In genomic region chr6:88044577-88045405, GRCm38 (mm10) we compare ENCODE assay signal across 8 mouse cellular contexts. TPM values are rescaled to one million over a fixed set of nuclear protein-coding genes. Genes with fewer than 3 reads are reported as not detected.
DNase-seq lines count a peak whose midpoint lies in the region; ATAC-seq and TF ChIP-seq lines count a peak whose summit lies in the region.

Gene Rab7, minus strand, starts transcription at chr6:88045270.

- peak within 1 kb of the TSS; percentile 81 for H3K4me2 ChIP-seq in kidney, embryonic 14.5 days (replicated peaks; ENCODE audit: low read depth, low read length)
- peak within 1 kb of the TSS; percentile 73 for H3K4me2 ChIP-seq in limb, embryonic 15.5 days

- no peaks in the 10 kb centered on the region for H3K27me3 ChIP-seq in kidney, embryonic 14.5 days (ENCODE audit: control insufficient read depth, insufficient read depth, low read length)
- H3K27me3 ChIP-seq in limb, embryonic 15.5 days = no peaks in the 10 kb centered on the region

- no peaks in the 10 kb centered on the region for H3K9me3 ChIP-seq in kidney, embryonic 14.5 days (ENCODE audit: control insufficient read depth, low read length)
- H3K9me3 ChIP-seq in limb, embryonic 15.5 days = no peaks in the 10 kb centered on the region

- H3K4me3 ChIP-seq in bone marrow macrophage, adult 2 months (ENCODE audit: insufficient read depth, low read length) = peak within 1 kb of the TSS; percentile 83
- H3K4me3 ChIP-seq in embryonic fibroblast, embryonic 13.5 days (ENCODE audit: insufficient read depth, low read length) = peak within 1 kb of the TSS; percentile 95
- peak within 1 kb of the TSS; percentile 86 for H3K4me3 ChIP-seq in kidney, embryonic 14.5 days (ENCODE audit: low read length)
- H3K4me3 ChIP-seq in limb, embryonic 15.5 days = peak within 1 kb of the TSS; percentile 98

- H3K27ac ChIP-seq in bone marrow macrophage, adult 2 months (ENCODE audit: insufficient read depth, low read depth, low read length) = peak within 1 kb of the TSS; percentile 65
- H3K27ac ChIP-seq in embryonic fibroblast, embryonic 13.5 days (ENCODE audit: insufficient read depth, low read length) = peak within 1 kb of the TSS; percentile 45
- peak within 1 kb of the TSS; percentile 72 for H3K27ac ChIP-seq in kidney, embryonic 14.5 days (ENCODE audit: low read depth, low read length)
- H3K27ac ChIP-seq in limb, embryonic 15.5 days = peak within 1 kb of the TSS; percentile 86

- peak within 1 kb of the TSS; percentile 97 for H3K9ac ChIP-seq in kidney, embryonic 14.5 days (ENCODE audit: low read depth, low read length)
- peak within 1 kb of the TSS; percentile 96 for H3K9ac ChIP-seq in limb, embryonic 15.5 days

- H3K4me1 ChIP-seq in bone marrow macrophage, adult 2 months (ENCODE audit: control insufficient read depth, insufficient read depth, low read length) = peaks cover 41% of the 10 kb centered on the region
- peaks cover 19% of the 10 kb centered on the region for H3K4me1 ChIP-seq in embryonic fibroblast, embryonic 13.5 days (ENCODE audit: control insufficient read depth, insufficient read depth, low read length)
- H3K4me1 ChIP-seq in kidney, embryonic 14.5 days (ENCODE audit: control insufficient read depth, insufficient read depth, low read length) = peaks cover 13% of the 10 kb centered on the region
- H3K4me1 ChIP-seq in limb, embryonic 15.5 days = peaks cover 24% of the 10 kb centered on the region

- peak; percentile 73 for TF ChIP-seq POLR2A in bone marrow macrophage, adult 2 months (IDR thresholded peaks at IDR 0.05; ENCODE audit: borderline replicate concordance, low read depth, low read length)
- peak; percentile 86 for TF ChIP-seq POLR2A in embryonic fibroblast, embryonic 13.5 days (IDR thresholded peaks at IDR 0.05; ENCODE audit: low read depth, low read length)

- peak; percentile 98 for ATAC-seq in kidney, embryonic 14.5 days (ENCODE audit: low FRiP score, low TSS enrichment)
- peak; percentile 99 for ATAC-seq in limb, embryonic 15.5 days (ENCODE audit: insufficient number of reproducible peaks, low FRiP score, low TSS enrichment, low read depth)

- peak; percentile 97 for DNase-seq in A20 (ENCODE audit: low read depth, low spot score)
- DNase-seq in heart, adult 9 months (ENCODE audit: low spot score in 2 of 2) = peak; percentile 96
- peak; percentile 95 to 97 for DNase-seq in monocyte, adult 2 months (ENCODE audit: low read depth in 1 of 2, low spot score in 2 of 2)
- DNase-seq in spleen, postnatal 36 days (ENCODE audit: low spot score in 2 of 2) = peak; percentile 97

- no peak for TF ChIP-seq CTCF in bone marrow macrophage, adult 2 months (IDR thresholded peaks at IDR 0.05; ENCODE audit: low read depth, low read length)
- no peak for TF ChIP-seq CTCF in embryonic fibroblast, embryonic 13.5 days (IDR thresholded peaks at IDR 0.05; ENCODE audit: borderline replicate concordance, insufficient read depth, low read length)

- peaks cover 3% of the 10 kb centered on the region; the same call in 1 of the 2 replicates for H3K36me3 ChIP-seq in kidney, embryonic 14.5 days (ENCODE audit: control insufficient read depth, insufficient read depth, low read length)
- H3K36me3 ChIP-seq in limb, embryonic 15.5 days = no peaks in the 10 kb centered on the region

- under 1% methylated on average over 81 of the region's 82 CpGs for WGBS in kidney, embryonic 14.5 days
- under 1% methylated on average over 57 of the region's 82 CpGs for WGBS in limb, embryonic 15.5 days

RNA-seq across cellular contexts. Expression of gene Rab7, which starts in this region (rescaled TPM):
- 475 and 476 TPM in 2 replicates for polyA plus RNA-seq in bone marrow macrophage, adult 2 months (2012; ENCODE audit: insufficient read depth, insufficient read length, missing spikeins)
- 255 and 279 TPM in 2 replicates for polyA plus RNA-seq in embryonic fibroblast, embryonic 13.5 days (2011; ENCODE audit: insufficient read length, low read depth, missing spikeins)
- polyA plus RNA-seq in kidney, embryonic 14.5 days (2014; fragmentation: Nextera tagmentation; extraction: Ambion mirVana) = 151 and 222 TPM in 2 replicates
- 221 and 249 TPM in 2 replicates for polyA plus RNA-seq in limb, embryonic 15.5 days (2015; fragmentation: Nextera tagmentation; extraction: Ambion mirVana)

Comparison
In these comparisons a context has a peak if more than half of its experiments do, and no peak if none do; other contexts are left out.
1. Peak in every context shown above with its lines: DNase-seq, ATAC-seq, H3K4me3 ChIP-seq and H3K27ac ChIP-seq.